Mouse (Mus musculus) heart, embryonic 13.5 days (tissue): ENCODE results near the gene Map4k4. TPM values are rescaled to one million over a fixed set of nuclear protein-coding genes. Genes with fewer than 3 reads are reported as not detected.

Experiments
- polyA plus RNA-seq: library from polyadenylated mRNA; unstranded; fragments of >200 nt; fragmentation: Nextera tagmentation; extraction: Ambion mirVana; gene quantifications from 2 replicates; pipeline ENCODE4 v1.2.1, GENCODE M21; 2015

Map4k4 gene
- polyA plus RNA-seq, 1 experiment from 2014 or later = 17.5 TPM

Other genes starting within 250 kb of the Map4k4 start
- gene Creg2, start 249.4 kb upstream of the Map4k4 start, polyA plus RNA-seq = not detected in 2 replicates
- gene Rfx8, start 179.9 kb upstream of the Map4k4 start, polyA plus RNA-seq = 0.59 and 0.67 TPM in 2 replicates
- 1.9 and 2.5 TPM in 2 replicates for gene Gm3646, start 95.6 kb upstream of the Map4k4 start, polyA plus RNA-seq
- 0.15 and 0.37 TPM in 2 replicates for gene Il1r2, start 173.2 kb downstream of the Map4k4 start, polyA plus RNA-seq